Mouse (Mus musculus) MEL (cell line): ENCODE data around the gene Ostc.

ENCODE experiments used
- BHLHE40 ChIP-seq: IDR thresholded peaks from 2 replicates; pipeline ENCODE4 v1.6.1; 2012; ENCODE audit warnings: low read depth, mild to moderate bottlenecking, inconsistent platforms, low read length, improper control_type of control experiment, borderline replicate concordance
- CTCF ChIP-seq, 3 experiments: IDR thresholded peaks in 2 of 3; conservative IDR thresholded peaks in 1 of 3; 2 replicates each; pipeline ENCODE4 v1.5.1; 2011 to 2012; ENCODE audit warnings: low read length in 3 of 3, low read depth in 2 of 3, mild to moderate bottlenecking in 2 of 3, improper control_type of control experiment in 1 of 3, inconsistent platforms in 1 of 3, mixed read lengths in 1 of 3, moderate library complexity in 1 of 3; ENCODE audit not compliant: control insufficient read depth in 1 of 3, insufficient read depth in 1 of 3, poor library complexity in 1 of 3, severe bottlenecking in 1 of 3
- NRF1 ChIP-seq: IDR thresholded peaks from 2 replicates; pipeline ENCODE4 v1.6.1; 2014; ENCODE audit warnings: low read depth, mild to moderate bottlenecking, inconsistent platforms, low read length, improper control_type of control experiment, moderate library complexity; ENCODE audit not compliant: poor library complexity, insufficient read depth, severe bottlenecking
- POLR2A ChIP-seq, 2 experiments: IDR thresholded peaks; 2 replicates each; pipeline ENCODE4 v1.6.1; 2011 to 2012; ENCODE audit warnings: low read length in 2 of 2, mild to moderate bottlenecking in 2 of 2, control low read depth in 1 of 2, improper control_type of control experiment in 1 of 2, low read depth in 1 of 2, moderate library complexity in 1 of 2; ENCODE audit not compliant: control insufficient read depth in 1 of 2, insufficient read depth in 1 of 2, poor library complexity in 1 of 2
- USF2 ChIP-seq, 2 experiments: IDR thresholded peaks; 2 replicates each; pipeline ENCODE4 v1.6.1; 2011 to 2012; ENCODE audit warnings: improper control_type of control experiment in 2 of 2, low read length in 2 of 2, borderline replicate concordance in 1 of 2, inconsistent platforms in 1 of 2, low read depth in 1 of 2, mild to moderate bottlenecking in 1 of 2; ENCODE audit not compliant: insufficient read depth in 1 of 2

DNA sequence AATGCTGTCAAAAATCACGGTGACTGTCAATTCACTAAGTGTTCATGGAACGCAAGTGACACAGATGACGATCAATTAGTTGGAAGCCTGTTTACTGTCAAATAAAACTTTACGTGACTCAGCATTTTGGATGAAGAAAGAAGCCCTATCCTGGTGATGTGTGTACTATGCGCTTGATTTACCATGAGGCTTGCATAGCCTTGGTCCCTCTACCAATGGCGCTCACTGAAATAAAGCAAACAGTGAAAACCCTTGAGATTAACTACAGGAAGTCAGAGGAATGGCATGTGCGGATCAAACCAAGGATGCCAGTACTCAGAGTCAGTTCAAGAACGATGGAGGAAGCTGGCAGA, 24.3 kb downstream of the Ostc start:
- TF ChIP-seq USF2 (IDR thresholded peaks at IDR 0.05; ENCODE audit: borderline replicate concordance in 1 of 2, insufficient read depth in 1 of 2, low read depth in 1 of 2, low read length in 2 of 2): no peak
- TF ChIP-seq NRF1: no peak
- no peak for TF ChIP-seq BHLHE40
- TF ChIP-seq POLR2A (IDR thresholded peaks at IDR 0.05; ENCODE audit: control insufficient read depth in 1 of 2, insufficient read depth in 1 of 2, low read depth in 1 of 2, low read length in 2 of 2, poor library complexity in 1 of 2): no peak
- TF ChIP-seq CTCF (IDR thresholded peaks at IDR 0.05 in 2 of 3, conservative IDR thresholded peaks at IDR 0.05 in 1 of 3; ENCODE audit: control insufficient read depth in 1 of 3, insufficient read depth in 1 of 3, low read depth in 2 of 3, low read length in 3 of 3, poor library complexity in 1 of 3, severe bottlenecking in 1 of 3): no peak
